Mouse (Mus musculus) urinary bladder, postnatal 10 days (tissue): ENCODE results near the gene Negr1.

Experiments
- DNase-seq: peaks from one replicate; pipeline ENCODE4 v3.0.0; 2022; ENCODE audit warnings: low spot score

The Negr1 gene

DNA sequence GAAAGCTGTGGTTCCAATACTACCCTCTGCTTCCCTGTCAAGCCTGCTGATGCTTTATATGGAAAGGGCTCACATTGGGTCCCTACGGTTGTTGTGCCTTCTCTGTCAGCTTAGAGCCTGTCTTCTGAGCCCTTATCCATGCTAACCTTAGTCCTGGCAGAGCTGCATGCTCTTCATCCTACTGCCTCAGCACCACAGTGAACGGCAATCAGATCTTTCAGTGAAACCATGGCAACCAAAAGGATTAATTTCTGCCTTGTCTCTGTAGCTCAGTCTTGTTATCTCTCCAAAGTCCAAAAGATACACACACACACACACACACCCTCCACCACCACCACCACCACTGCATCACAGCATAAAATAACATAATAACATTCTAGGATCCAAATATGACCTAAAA lies 656.2 kb downstream of the Negr1 start:
- no peak for DNase-seq

DNA sequence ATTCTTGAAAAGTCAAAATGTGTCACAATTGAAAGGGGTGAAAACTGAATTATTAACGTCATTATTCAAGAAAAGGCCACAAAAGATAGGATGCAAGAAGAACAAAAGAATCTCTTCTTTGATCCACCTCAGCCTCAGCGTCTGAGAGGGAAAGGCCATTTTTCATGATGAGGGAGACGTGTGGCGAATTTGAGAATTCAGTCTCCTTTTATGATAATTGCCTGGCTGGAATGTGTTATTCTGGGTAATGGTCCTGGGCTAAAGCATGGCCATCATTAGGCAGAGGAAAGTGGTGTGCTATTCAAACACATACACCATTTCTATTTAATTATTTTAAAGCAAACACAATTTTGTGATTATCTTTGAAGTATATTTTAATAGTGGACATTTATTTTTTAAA lies 663.3 kb downstream of the Negr1 start:
- DNase-seq = no peak

DNA sequence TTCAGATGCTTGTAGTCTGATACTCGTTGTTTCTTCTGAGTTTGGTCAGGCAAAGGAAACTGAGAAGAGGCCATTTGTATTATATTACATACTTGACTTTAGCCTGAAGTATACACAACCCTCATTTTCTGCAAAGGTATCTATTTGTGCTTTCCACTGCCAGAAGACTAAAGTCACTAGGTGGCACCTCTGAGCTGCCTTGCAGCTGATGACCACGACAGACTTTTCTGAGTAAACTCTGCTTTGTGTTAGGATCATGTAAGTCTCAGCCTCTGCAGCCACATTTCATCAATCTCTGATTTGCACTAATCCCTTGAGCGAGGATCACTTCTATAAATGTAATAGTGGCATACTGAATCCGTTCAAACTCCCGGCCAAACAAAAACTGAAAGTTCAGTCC lies 671.1 kb downstream of the Negr1 start:
- DNase-seq = no peak

GRCm38 (mm10) chr3:157240240-157240639 lies 678.6 kb downstream of the Negr1 start:
- no peak for DNase-seq

DNA sequence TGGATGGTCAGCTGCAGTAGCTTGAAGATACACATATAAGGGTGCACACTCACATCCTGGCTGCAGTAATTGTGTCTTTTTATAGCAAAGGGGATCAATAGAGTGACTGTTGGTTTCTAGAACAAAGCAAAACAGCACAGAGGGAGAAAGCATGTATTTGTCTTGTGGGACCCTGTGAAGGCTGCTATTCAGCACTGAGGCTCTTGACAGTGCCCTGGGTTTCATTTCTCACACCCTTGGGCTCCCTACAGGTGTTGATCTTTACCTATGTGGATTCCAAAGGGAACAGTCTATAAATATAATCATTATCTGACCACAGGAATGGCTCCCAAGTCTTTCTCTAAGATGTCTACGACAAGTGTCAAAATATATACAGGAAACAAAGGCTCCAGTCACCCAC lies 693.9 kb downstream of the Negr1 start:
- DNase-seq = no peak

GRCm38 (mm10) chr3:157255863-157256262 lies 694.3 kb downstream of the Negr1 start:
- DNase-seq = no peak

GRCm38 (mm10) chr3:157268742-157269141 lies 707.1 kb downstream of the Negr1 start:
- no peak for DNase-seq

GRCm38 (mm10) chr3:157272379-157272778 lies 710.8 kb downstream of the Negr1 start:
- no peak for DNase-seq

DNA sequence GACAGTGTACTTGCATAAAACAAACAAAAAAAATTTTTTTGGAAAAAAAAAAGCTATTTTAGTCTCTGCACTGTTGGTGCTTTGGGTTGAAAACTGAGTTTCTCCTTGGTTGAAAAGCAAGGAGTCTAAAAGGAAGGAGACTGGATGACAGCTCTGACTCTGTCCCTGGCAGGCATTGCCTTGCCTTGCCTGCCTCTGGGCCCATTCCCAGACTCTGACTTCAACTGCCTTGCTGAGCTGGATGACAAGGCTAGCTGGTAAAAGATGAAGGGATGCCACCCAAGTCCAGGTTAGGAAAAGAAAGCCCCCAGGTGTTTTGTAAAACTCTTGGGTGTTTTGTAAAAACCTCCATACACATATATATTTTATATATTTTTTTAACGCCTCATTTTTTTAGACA lies 712.5 kb downstream of the Negr1 start:
- DNase-seq = no peak

- DNase-seq = no peak
Measured at GRCm38 (mm10) chr3:157279717-157280116, 718.1 kb downstream of the Negr1 start.

DNA sequence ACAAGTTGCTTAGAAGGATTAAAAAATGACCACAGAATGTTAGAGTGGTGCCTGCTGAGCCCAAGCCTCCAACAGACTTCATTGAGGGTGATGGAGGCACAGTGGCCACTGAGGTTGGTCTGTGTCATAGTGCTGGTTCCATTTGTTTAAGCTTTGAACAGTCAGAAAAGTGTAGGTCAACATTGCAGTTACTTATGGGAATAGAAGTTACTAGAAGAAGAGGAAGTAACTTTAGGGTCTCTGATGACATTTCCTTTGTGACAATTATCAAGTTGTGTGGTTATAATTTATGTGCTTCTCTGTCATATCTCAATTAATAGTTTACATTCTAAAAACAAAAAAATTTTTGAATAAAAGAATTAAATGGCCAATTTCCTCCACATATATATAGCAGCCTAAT lies 719.7 kb downstream of the Negr1 start:
- DNase-seq = no peak

GRCm38 (mm10) chr3:157291286-157291685 lies 729.7 kb downstream of the Negr1 start:
- no peak for DNase-seq

GRCm38 (mm10) chr3:157297216-157297615 lies 735.6 kb downstream of the Negr1 start:
- DNase-seq = no peak

GRCm38 (mm10) chr3:157303430-157304116 lies 742.0 kb downstream of the Negr1 start:
- DNase-seq = no peak

DNA sequence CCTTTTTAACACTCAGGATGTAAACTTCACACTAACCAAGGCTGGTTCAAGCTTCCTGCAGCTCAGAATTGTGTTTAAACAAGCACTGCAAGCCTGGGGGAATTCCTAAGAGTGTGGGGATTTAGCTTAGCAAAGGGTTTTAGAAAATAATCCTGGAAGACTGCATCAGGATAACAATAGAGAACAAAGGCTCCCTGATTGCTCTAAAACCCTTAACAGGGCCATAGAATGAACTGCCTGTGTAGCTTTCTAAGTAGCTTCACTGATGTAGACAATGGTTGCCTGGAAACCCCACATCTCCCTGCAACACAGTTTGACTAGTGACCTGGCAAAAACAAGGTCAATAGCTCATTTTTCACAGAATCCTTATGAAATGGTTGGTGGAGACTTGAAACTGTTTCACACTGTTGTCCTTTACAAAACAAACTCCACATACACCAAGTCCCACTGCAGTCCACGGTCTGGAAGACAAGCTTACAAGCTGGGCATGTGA lies 759.5 kb downstream of the Negr1 start:
- DNase-seq = no peak

DNA sequence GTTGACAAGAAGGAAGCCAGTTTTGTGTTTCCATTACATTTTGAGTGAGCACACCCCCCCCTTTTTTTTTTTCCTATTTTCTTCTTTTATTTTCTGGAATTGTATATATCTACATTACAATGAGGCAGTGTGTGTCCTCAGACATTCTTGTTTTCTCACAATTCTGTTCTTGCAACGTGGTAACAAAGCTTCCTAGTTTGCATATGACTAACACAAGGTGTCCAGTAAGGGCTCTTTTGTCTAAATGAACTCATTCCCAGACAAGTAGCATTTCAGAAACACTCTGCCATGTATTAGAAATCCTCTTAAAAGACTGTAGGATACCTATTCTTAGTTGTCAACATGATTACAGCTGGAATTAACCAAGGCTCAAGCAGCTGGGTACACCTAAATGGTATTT lies 760.2 kb downstream of the Negr1 start:
- DNase-seq = no peak

- DNase-seq = no peak
Measured at GRCm38 (mm10) chr3:157334169-157334568, 772.6 kb downstream of the Negr1 start.

GRCm38 (mm10) chr3:157349480-157349879 lies 787.9 kb downstream of the Negr1 start:
- no peak for DNase-seq

DNA sequence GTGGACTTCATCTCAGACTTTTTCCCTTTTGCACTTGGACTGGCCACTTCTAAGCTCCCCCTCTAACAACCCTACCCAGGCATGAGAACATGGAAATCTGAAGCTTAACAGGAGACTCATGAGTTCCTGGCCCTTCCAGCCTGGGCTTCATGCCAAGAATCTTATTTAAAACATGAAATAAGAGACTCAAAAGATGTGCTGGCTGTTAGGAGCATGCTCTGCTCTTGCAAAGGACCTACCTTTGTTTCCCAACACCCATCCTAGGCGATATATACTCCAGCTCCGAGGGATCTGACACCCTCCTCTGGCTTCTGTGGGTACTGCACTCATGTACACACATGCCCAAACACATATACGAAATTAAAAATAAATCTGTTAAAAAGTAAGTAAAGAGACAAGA lies 797.3 kb downstream of the Negr1 start:
- no peak for DNase-seq

- DNase-seq = no peak
Measured at GRCm38 (mm10) chr3:157359840-157360239, 798.2 kb downstream of the Negr1 start.
